Mouse (Mus musculus) MEL-GATA-1-ER (cell line): ENCODE results near the gene Gimap8.
A peak's percentile ranks its signal among the peaks of the same experiment; 100 is the strongest.
"Not testable (repeated sequence)": the region's sequence is repeated elsewhere in the genome, so short reads cannot be mapped to it uniquely, and the experiment has no call there.

Source experiments
- DNase-seq: peaks from one replicate; pipeline ENCODE4 v3.0.0-alpha.2; 2012; ENCODE audit warnings: low read depth; ENCODE audit errors: extremely low read depth

Gimap8 gene

DNA sequence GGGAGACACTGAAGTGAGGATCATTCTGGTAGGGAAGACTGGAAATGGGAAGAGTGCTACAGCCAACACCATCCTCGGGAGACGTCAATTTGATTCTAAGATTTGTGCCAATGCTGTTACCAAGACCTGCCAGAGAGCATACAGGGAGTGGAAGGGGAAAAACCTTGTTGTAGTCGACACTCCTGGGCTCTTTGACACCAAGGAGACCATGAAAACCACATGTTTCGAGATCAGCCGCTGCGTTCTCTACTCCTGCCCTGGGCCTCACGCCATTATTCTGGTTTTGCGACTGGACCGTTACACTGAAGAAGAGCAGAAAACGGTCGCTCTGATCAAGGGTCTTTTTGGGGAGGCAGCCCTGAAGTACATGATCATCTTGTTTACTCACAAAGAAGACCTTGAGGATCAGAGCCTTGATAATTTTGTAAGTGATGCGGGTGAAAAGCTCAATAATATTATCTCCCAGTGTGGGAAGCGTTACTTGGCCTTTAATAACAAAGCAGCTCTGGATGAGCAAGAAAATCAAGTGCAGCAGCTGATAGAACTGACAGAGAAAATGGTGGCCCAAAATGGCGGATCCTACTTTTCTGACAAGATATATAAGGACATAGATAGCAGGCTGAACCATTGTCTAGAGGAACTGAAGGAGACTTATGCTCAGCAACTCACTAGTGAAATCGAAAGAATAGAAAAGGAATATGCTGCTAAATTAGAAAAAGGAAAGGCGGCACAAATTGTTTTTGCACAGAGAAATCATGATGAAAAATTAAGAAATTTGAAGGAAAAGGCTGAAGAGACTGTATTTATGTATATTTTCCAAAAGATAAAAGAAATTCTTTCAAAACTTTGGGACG is 30.7 kb downstream of the Gimap8 start:
- no peak for DNase-seq

DNA sequence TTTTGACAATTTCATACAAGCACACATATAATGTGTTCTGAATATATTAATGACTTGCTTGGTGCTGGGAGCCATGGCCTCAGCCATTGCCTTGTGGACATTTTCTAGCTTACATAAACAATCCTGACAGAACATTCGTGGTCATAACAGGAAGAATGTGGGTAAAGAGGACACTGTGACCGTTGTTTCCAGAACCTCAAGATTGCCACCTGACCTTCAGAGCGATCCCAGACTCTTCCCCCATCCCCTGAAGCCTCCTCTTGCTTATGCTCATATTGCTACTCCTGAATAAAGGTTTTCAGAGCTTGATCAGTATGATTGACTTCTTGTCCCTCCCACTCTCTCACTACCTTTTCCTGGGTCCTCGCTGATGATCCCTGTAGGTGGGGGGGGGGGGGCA is 31.4 kb downstream of the Gimap8 start:
- no peak for DNase-seq

DNA sequence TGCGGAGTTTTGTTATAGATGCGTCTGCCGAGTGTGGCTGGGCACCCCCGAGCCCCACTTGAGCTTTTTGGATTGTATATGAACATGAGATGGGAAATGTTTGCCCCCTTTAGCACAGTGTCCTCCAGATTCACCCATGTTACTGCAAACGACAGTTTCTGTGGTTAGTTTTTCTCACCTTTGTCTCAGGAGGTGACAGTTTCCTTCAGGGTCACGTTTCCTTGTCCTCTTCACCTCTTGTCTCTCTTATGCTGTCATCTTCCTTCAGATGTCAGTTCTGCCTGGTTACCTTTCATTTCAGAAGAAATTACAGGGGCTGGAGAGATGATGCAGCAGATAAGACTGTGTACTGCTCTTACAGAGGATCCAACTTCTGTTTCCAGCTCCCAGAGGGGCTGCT is 32.7 kb downstream of the Gimap8 start:
- no peak for DNase-seq

DNA sequence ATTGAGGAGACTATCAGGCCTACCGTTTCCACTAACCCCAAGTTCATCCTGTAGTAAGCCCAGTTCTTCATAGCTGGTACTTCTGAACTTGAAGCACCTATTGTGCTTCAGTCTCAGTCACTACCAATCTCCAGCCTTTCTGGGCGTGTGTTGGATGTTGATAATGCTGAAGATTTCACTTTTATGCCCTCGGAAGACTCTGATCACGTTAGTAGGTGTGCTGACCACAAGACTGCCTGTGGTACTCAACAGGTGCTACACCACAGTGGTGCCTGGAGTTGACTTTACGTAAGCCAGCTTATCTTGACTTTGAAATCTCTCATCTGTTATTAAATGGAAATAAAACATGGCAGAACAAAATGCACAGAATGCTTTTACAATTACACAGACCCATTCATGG is 33.4 kb downstream of the Gimap8 start:
- DNase-seq = no peak

DNA sequence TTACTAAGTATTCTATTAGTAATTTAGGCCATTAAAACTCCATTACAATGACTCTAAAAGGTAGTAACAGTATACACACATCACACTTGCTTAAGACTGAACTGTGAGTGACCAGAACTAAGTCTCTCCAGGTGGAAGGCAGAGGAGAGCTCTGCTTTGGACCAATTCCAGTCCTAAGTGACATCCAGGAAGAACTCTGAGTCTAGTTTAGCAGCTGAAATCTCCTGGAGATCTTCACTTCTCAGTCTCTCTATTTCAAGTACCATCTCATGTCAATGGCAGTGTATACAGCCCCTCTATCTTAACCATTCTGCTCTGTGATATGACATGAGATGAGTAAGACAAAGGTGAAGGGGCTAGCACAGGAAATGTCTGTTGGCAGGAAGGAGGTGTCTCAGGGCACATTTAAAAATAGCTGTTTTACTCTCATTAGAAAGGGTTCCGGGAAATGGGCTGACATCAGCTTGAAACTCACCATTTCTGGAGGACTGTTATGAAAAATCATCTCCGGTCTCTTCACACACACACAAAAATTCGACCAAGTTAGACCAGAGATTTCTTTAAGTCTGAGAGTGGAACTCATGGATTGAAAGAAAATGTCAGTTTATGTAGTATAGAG is 34.5 kb downstream of the Gimap8 start:
- DNase-seq = no peak

DNA sequence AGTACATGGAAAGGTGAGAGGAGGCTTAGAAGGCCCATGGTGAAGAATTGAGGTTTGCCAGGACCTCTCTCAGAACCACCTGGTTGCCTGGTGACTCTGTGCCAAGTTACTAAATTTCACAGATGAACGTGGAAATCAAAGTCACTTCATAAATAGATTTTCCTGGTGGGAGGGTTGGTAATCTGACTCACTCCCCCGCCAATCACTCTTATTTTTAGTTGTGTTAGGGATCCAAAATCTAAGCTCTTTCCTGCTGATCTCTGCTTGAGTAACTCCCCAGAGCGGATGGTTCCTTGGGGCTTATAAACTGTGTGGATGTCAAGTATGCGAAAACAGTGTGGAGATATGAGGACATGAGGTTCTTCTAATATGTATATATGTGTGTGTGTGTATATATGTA is 35.2 kb downstream of the Gimap8 start:
- no peak for DNase-seq

DNA sequence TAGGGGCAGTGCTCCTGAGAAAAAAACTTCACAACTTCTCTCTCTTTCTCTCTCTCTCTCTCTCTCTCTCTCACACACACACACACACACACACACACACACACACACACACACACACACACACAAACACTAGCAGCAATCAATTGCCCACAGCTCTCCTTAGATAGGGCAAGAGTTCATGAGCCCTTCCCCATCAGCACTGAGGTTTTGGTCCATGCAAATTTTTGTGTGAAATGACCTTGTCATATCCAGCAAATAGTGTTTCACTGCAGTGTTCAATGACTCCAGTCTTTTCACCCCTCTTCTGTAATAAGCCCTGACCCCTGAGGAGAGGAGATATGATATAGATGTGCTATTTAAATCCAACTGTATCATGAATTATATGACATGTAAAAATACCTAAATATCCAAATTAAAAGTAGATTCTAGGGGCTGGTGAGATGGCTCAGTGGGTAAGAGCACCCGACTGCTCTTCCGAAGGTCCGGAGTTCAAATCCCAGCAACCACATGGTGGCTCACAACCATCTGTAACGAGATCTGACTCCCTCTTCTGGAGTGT is 36.3 kb downstream of the Gimap8 start:
- DNase-seq = not testable (repeated sequence)

DNA sequence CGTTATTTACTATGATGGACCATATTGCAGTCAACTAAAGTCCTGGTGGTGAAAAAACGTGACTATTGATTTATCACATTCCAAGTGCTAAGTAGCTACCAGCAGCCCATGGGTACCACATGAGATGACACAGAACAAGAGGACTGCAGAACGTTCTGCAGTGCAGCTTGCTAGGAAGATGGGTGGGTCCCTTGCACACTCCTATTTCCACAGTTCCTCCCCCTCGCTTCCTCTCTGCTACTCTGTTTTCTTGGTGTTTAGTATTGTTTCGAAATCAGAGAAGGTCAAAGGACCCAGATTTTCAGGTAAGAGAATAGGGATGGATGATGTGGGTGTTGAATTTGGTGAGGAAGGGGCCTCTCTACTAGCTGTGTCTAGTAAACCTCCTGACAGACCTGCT is 37.3 kb downstream of the Gimap8 start, which contains the start of gene Gimap4:
Gene Gimap4 (plus strand): TSS at position 231 of the 400 bp plus-strand sequence.
- no peak for DNase-seq

DNA sequence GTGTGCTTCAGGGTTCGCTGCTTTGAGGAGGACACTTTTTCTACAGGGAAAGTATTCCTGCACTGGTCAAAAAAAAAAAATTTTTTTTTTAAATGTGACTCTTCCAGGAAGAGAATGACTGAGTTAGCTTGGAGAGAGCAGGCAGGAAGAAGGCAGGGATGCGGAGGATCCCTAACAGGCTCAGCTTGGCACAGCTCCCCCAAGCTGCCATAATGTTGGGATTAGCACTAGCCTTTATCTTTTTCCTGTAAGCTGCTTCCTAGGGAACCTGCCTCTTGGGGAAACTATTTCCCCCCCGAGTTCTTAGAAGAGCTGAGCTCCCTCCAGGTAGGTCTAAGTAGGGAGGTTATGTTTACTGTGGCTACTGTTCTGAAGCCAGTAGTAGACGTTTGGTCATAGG is 37.8 kb downstream of the Gimap8 start:
- no peak for DNase-seq

DNA sequence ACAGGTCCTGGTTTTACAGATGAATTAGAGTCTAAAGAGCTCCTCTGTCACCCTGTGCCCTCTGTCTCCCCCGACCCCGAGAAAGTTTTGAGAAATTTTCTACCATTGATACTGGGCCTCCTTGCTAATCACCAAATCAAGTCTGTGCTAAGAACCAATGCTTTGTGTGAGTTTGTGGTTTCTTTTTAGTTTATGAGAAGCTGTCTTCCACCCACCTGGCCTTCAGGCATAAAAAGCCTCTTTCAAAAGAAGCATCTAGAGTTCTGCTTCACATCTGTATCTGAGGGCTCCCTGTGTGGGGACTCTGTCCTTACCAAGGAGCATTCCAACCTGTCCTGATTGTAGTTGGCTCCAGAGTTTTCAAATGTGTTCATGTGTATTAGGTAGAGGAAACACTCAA is 38.2 kb downstream of the Gimap8 start:
- no peak for DNase-seq

DNA sequence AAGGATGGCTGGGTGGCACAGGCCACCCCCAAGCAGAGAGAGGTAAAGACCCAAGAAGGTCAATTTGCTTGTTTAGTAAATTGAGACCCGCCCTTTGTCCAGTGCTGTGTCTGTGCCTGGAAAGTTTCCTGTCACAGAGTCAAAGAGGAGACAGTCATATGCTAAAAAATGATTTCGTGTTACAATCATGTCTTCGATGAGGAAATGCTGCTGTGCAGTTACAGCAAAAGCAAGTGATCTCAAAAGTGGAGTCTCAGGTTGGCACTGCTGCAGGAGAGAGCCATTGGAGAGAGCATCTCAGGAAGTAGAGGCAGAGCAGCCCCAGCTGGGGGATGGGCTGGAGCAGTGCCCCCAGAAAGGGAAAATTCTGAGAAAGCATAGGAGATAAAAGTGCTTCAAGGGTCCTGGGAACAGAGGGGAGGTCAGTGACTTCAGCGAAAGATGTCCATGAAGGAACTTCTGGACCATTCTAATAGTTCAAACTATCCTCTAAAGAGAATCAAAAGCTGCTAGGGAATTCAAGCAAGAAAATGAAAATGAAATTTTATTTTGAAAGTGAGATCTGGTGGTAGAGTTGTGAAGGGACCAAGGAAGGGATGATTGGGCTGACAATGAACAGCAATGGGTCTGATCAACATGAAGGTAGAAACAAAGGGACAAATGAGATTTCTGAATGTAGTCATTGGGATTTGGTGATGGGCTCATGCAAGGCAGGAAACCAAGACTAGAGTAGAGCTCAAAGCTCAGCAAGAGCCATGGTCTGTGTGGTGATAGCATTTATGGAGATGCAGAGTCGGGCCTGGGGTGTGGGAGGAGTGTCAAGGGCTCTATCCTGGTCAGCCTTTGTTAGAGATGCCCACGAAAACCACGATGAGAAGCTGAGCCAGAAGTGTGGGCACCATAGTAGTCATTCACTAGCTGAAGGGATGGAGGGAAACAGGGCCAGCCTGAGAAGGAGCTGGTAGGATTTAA is 38.9 kb downstream of the Gimap8 start:
- DNase-seq = no peak

DNA sequence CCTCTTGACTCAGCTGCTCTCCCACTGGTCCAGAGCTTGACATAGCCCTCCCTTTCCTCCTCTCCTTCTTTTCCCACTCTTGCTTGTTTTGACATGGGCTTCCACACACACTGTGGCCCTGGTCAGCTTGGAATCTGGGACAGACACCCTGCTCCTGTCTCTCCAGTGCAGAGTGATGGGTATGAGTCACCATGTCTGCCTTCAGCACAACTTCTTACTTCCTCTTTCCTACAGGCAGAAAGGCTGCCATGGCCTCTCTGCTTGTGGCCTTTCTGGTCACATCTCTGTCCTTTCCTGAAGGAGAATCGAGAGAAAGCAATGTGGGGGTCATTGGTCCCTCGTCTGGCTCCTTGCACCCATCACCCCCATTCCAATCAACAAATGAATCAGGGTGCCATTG is 40.0 kb downstream of the Gimap8 start:
- DNase-seq = peak; percentile 18

DNA sequence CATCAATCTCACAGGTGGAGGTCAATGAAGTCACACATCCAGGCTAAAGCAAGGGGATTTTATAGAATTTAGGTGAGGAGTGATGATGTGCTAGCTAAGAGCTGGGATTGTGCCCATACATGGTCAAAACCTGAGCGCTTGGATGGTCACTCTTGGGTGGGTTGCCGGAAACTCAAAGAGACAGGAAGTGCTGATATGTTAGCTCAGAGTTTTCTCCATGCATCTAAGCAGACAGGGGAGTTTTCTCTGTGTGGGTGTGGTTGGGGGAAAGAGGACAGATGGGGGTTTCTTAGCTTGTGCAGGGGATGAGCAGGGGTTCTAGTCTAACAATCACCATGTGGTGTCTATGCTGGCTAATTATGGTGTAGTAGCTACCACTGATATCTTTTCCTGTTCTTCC is 42.3 kb downstream of the Gimap8 start:
- DNase-seq = no peak

DNA sequence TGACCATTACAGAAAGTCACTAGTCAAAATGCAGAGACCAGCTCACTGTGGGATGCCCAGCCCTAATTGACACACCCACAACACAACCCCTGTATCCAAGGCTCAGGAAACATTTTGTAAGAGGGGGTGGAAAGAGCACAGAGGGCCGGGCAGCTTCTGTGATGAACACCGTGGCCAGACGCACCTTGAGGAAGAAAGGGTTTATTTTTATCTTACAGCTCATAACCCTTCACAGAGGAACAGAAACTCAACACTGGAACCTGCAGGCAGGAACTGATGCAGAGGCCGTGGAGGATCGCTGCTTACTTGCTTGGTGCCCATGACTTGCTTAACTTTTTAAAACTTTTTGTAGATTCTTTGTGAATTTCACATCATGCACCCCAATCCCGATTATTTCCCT is 45.9 kb downstream of the Gimap8 start:
- no peak for DNase-seq

DNA sequence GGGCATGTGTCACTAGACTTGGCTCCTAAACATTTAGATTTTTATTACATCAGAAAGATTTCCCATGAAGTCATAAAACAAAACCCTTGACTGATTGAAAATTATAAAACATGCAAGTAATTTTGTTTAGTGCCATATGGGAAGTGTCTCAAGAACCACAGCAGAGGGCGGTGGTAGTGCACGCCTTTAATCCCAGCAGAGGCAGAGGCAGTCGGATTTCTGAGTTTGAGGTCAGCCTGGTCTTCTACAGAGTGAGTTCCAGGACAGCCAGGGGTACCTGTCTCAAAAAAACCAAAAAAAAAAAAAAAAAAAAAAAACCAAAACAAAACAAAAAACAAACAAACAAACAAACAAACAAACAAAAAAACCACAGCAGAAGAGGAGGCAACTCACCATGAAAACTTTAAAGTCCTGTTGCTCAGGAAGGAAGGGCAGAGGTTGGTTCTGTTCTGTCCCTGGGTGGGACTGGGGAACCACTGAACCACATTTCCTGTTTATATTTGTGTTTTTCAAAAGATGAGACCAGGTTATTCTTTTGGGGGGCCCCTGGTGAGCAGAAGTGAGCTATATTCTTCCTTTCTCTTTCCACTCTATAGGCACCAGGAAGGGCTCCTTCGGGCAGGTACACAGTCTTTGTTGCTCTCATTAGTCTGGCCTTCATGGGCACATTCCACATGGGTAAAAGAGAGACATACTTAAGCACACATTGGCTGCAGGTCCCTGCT is 50.0 kb downstream of the Gimap8 start:
- DNase-seq = no peak

DNA sequence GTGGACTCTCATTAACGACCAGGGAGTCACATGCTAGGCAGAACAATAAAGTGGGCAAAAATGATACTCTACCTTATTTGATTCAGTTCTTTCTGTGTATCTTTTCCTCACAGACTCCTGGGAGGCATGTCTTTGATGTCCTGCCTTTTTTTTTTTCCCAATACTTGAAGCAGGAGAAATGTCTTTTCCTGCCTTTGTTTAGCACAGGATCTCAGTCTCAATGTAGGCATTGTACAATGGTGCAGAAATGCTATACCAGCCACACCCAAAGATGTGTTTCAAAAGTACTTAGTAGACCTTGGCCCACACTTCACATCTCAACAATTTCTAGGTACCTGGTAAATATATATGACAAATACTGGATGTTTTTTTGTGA is 50.5 kb downstream of the Gimap8 start:
- DNase-seq = no peak

DNA sequence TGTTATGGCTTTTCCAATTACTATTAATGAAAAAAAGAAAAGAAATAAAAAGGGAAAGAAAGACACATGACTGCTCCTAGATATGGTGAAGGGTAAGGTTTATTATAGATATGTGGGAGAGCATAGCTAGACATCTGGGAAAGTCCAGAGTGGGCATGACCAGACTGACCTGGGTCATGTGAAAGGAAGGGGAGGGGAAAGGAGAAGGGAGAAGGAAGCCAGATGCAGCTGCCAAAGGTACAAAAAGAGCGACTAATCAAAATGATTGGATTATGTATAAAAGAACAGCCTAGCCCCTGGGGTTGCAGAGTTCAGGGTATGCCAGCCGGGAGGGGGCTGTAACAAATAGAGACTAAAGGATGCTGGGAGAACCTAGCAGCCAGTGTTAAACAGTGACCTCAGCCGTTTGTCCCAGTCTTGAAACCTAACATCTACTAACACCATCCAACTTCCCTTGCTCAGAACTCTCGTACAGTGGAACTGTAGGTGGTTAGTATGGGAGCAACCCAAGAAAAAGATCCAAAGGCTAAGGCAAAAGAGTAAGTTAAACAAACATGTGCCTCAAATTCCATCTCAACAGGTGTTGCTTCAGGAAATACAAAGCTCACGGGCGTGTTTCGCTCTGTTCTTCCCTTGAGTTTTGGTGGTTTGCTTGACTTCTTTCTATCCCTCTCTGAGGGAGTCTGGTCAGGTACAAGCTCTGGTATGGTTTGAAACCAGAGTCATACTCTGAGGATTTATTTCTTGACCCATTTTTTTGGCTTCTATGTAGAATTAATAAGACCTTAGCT is 51.2 kb downstream of the Gimap8 start:
- no peak for DNase-seq

DNA sequence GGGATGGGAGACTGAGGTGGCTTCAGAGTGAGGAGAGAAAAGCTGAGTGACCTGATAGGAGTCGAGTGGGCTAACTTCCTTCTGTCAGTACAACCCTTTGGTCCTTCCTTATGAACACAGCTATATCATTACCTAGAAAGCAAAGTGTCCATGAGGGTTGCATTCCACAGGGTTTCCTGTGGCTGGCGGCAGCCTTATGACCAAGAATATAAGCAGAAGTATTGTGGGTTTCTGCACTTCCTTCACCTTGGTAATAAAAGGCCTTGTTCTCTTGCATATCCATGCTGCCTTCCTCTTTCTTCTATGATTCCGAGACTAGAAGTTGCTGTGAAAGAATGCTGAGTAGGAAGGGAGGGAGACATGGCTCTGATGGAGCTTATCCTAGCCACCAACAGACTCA is 51.9 kb downstream of the Gimap8 start:
- no peak for DNase-seq

DNA sequence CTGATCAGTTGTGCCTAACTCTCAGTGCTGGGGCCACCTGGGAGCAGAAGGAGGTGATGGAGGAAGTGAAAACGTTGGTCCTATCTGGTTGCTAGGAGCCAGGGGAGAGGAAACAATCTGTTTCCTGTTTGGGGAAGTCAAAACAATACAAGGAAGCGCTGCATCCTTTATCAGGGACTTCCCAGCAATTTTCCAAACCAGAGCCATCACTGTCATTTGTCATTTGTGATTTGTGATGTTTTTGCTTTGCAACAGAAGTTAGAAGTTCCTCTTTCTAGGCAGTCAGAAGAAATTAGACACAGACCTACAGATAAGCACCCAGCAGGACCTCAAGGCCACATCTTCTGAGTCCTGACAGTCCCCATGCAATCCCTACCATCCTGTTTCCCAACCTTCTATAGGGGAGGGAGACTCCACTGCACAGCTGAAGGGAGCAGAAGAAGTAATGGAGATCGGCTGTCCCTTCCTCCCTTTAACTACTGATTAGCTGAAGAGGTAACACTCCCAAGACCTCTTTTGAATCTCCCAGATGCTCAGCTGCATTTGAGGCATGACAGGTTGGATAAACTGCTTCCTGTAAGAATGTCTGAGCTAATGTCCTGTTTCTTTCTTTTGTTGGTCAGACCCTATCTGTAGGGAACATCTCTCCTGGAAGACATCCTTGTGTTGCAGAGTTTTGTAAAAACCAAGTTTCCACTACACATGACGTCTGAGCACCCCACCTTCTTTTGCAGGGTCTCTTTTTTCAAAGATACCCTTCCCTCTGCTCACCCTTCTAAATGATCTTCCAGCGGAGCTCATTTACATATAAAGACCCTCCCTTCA is 53.4 kb downstream of the Gimap8 start:
- peak; percentile 10 for DNase-seq
